Mouse (Mus musculus): ENCODE data around the gene Grb2. TPM values are rescaled to one million over a fixed set of nuclear protein-coding genes. Genes with fewer than 3 reads are reported as not detected.

Grb2 gene
- 34.1 and 42.6 TPM in 2 replicates for polyA plus RNA-seq (2012; rRNA removed)

- WGBS: under 1% methylated on average over 91 of the region's 91 CpGs
Measured at GRCm38 (mm10) chr11:115708209-115708876, at the start of gene Grb2. Grb2 (minus strand) TSS chr11:115708597.

GRCm38 (mm10) chr11:115753485-115753884 lies 45.1 kb upstream of the Grb2 start:
- no peak for DNase-seq
- no peaks in the 10 kb centered on the region for H3K27me3 ChIP-seq (replicated peaks; ENCODE audit: control insufficient read depth, insufficient read depth, low read length)
- TF ChIP-seq POLR2A (IDR thresholded peaks at IDR 0.05; ENCODE audit: low read depth, low read length) (no peak), CTCF (conservative IDR thresholded peaks at IDR 0.05; ENCODE audit: insufficient read depth, insufficient read length, low read depth, low read length) (no peak)
- H3K27ac ChIP-seq (ENCODE audit: insufficient read depth, low read depth, low read length): no peak overlapping the region
- H3K4me1 ChIP-seq (ENCODE audit: control insufficient read depth, insufficient read depth, low read length): no peaks in the 10 kb centered on the region
- no peaks in the 10 kb centered on the region for H3K36me3 ChIP-seq (ENCODE audit: control insufficient read depth, insufficient read depth, low read length)
- no peak overlapping the region for H3K4me3 ChIP-seq (ENCODE audit: insufficient read depth, low read depth, low read length)
- 56% methylated on average over 4 of the region's 4 CpGs for WGBS

More at GRCm38 (mm10) chr11:115708209-115708876, at the start of gene Grb2:
- Histone ChIP-seq H3K27me3 (replicated peaks; ENCODE audit: control insufficient read depth, insufficient read depth, low read length) (no peaks in the 10 kb centered on the region), H3K27ac (ENCODE audit: insufficient read depth, low read depth, low read length) (peak within 1 kb of the TSS; percentile 86), H3K4me3 (ENCODE audit: insufficient read depth, low read depth, low read length) (peak within 1 kb of the TSS; percentile 85), H3K4me1 (ENCODE audit: control insufficient read depth, insufficient read depth, low read length) (peaks cover 11% of the 10 kb centered on the region; the same call in 1 of the 2 replicates), H3K36me3 (ENCODE audit: control insufficient read depth, insufficient read depth, low read length) (no peaks in the 10 kb centered on the region)
- peak; percentile 98 for DNase-seq
- no peak for TF ChIP-seq CTCF (conservative IDR thresholded peaks at IDR 0.05; ENCODE audit: insufficient read depth, insufficient read length, low read depth, low read length)
- no peak for TF ChIP-seq POLR2A (IDR thresholded peaks at IDR 0.05; ENCODE audit: low read depth, low read length)

- H3K4me1 ChIP-seq (ENCODE audit: control insufficient read depth, insufficient read depth, low read length): no peaks in the 10 kb centered on the region
- H3K27me3 ChIP-seq (replicated peaks; ENCODE audit: control insufficient read depth, insufficient read depth, low read length): no peaks in the 10 kb centered on the region
- TF ChIP-seq CTCF (conservative IDR thresholded peaks at IDR 0.05; ENCODE audit: insufficient read depth, insufficient read length, low read depth, low read length) (no peak), POLR2A (IDR thresholded peaks at IDR 0.05; ENCODE audit: low read depth, low read length) (no peak)
- peak; percentile 71 for DNase-seq
- H3K27ac ChIP-seq (ENCODE audit: insufficient read depth, low read depth, low read length): no peak overlapping the region
- 63% methylated on average over 7 of the region's 7 CpGs for WGBS
- no peak overlapping the region for H3K4me3 ChIP-seq (ENCODE audit: insufficient read depth, low read depth, low read length)
- no peaks in the 10 kb centered on the region for H3K36me3 ChIP-seq (ENCODE audit: control insufficient read depth, insufficient read depth, low read length)
Measured at GRCm38 (mm10) chr11:115752653-115753052, 44.3 kb upstream of the Grb2 start.

- TF ChIP-seq CTCF (conservative IDR thresholded peaks at IDR 0.05; ENCODE audit: insufficient read depth, insufficient read length, low read depth, low read length) (no peak), POLR2A (IDR thresholded peaks at IDR 0.05; ENCODE audit: low read depth, low read length) (no peak)
- H3K27me3 ChIP-seq (replicated peaks; ENCODE audit: control insufficient read depth, insufficient read depth, low read length): no peaks in the 10 kb centered on the region
- no peak overlapping the region for H3K4me3 ChIP-seq (ENCODE audit: insufficient read depth, low read depth, low read length)
- no peaks in the 10 kb centered on the region for H3K4me1 ChIP-seq (ENCODE audit: control insufficient read depth, insufficient read depth, low read length)
- WGBS: 46% methylated on average over 2 of the region's 2 CpGs
- no peak overlapping the region for H3K27ac ChIP-seq (ENCODE audit: insufficient read depth, low read depth, low read length)
- no peak for DNase-seq
- H3K36me3 ChIP-seq (ENCODE audit: control insufficient read depth, insufficient read depth, low read length): no peaks in the 10 kb centered on the region
Measured at GRCm38 (mm10) chr11:115751725-115752124, 43.3 kb upstream of the Grb2 start.

- 91% methylated on average over 5 of the region's 5 CpGs for WGBS
- no peaks in the 10 kb centered on the region for H3K36me3 ChIP-seq (ENCODE audit: control insufficient read depth, insufficient read depth, low read length)
- no peaks in the 10 kb centered on the region for H3K4me1 ChIP-seq (ENCODE audit: control insufficient read depth, insufficient read depth, low read length)
- no peak for DNase-seq
- H3K27me3 ChIP-seq (replicated peaks; ENCODE audit: control insufficient read depth, insufficient read depth, low read length): no peaks in the 10 kb centered on the region
- TF ChIP-seq POLR2A (IDR thresholded peaks at IDR 0.05; ENCODE audit: low read depth, low read length) (no peak), CTCF (conservative IDR thresholded peaks at IDR 0.05; ENCODE audit: insufficient read depth, insufficient read length, low read depth, low read length) (no peak)
- no peak overlapping the region for H3K27ac ChIP-seq (ENCODE audit: insufficient read depth, low read depth, low read length)
- no peak overlapping the region for H3K4me3 ChIP-seq (ENCODE audit: insufficient read depth, low read depth, low read length)
Measured at GRCm38 (mm10) chr11:115749834-115750233, 41.4 kb upstream of the Grb2 start.

GRCm38 (mm10) chr11:115747351-115747750 lies 39.0 kb upstream of the Grb2 start:
- WGBS: 14% methylated on average over 15 of the region's 15 CpGs
- H3K27me3 ChIP-seq (replicated peaks; ENCODE audit: control insufficient read depth, insufficient read depth, low read length): no peaks in the 10 kb centered on the region
- TF ChIP-seq CTCF (conservative IDR thresholded peaks at IDR 0.05; ENCODE audit: insufficient read depth, insufficient read length, low read depth, low read length) (no peak), POLR2A (IDR thresholded peaks at IDR 0.05; ENCODE audit: low read depth, low read length) (no peak)
- no peak overlapping the region for H3K27ac ChIP-seq (ENCODE audit: insufficient read depth, low read depth, low read length)
- DNase-seq: no peak
- H3K36me3 ChIP-seq (ENCODE audit: control insufficient read depth, insufficient read depth, low read length): no peaks in the 10 kb centered on the region
- H3K4me3 ChIP-seq (ENCODE audit: insufficient read depth, low read depth, low read length): no peak overlapping the region
- no peaks in the 10 kb centered on the region for H3K4me1 ChIP-seq (ENCODE audit: control insufficient read depth, insufficient read depth, low read length)

GRCm38 (mm10) chr11:115746762-115747161 lies 38.4 kb upstream of the Grb2 start:
- H3K36me3 ChIP-seq (ENCODE audit: control insufficient read depth, insufficient read depth, low read length): no peaks in the 10 kb centered on the region

More at GRCm38 (mm10) chr11:115746762-115747161, 38.4 kb upstream of the Grb2 start:
- H3K4me3 ChIP-seq (ENCODE audit: insufficient read depth, low read depth, low read length): no peak overlapping the region
- DNase-seq: peak; percentile 60
- TF ChIP-seq POLR2A (IDR thresholded peaks at IDR 0.05; ENCODE audit: low read depth, low read length) (no peak), CTCF (conservative IDR thresholded peaks at IDR 0.05; ENCODE audit: insufficient read depth, insufficient read length, low read depth, low read length) (no peak)
- H3K27ac ChIP-seq (ENCODE audit: insufficient read depth, low read depth, low read length): no peak overlapping the region
- 32% methylated on average over 8 of the region's 8 CpGs for WGBS
- no peaks in the 10 kb centered on the region for H3K4me1 ChIP-seq (ENCODE audit: control insufficient read depth, insufficient read depth, low read length)
- H3K27me3 ChIP-seq (replicated peaks; ENCODE audit: control insufficient read depth, insufficient read depth, low read length): no peaks in the 10 kb centered on the region
